Mouse (Mus musculus): Measurements from ENCODE around the gene Gm11114. TPM values are rescaled to one million over a fixed set of nuclear protein-coding genes. Genes with fewer than 3 reads are reported as not detected.

Gene Gm11114
- not detected in 2 replicates for polyA plus RNA-seq (2015; fragmentation: Nextera tagmentation; extraction: Ambion mirVana)

GRCm38 (mm10) chr9:85312473-85312872 is at the start of gene Gm11114:
Gene Gm11114, plus strand, starts transcription at chr9:85312773.
- Histone ChIP-seq H3K9me3 (no peaks in the 10 kb centered on the region), H3K9ac (no peak within 1 kb of the TSS), H3K4me3 (no peak within 1 kb of the TSS), H3K4me1 (replicated peaks) (no peaks in the 10 kb centered on the region), H3K27ac (replicated peaks) (no peak within 1 kb of the TSS), H3K4me2 (no peak within 1 kb of the TSS), H3K27me3 (no peaks in the 10 kb centered on the region), H3K36me3 (no peaks in the 10 kb centered on the region)
- WGBS, result 84% methylated on average over 6 of the region's 6 CpGs
- no peak for ATAC-seq (ENCODE audit: low read depth)

- Histone ChIP-seq H3K9me3 (no peaks in the 10 kb centered on the region), H3K4me3 (no peak overlapping the region), H3K4me1 (replicated peaks) (no peaks in the 10 kb centered on the region), H3K27ac (replicated peaks) (no peak overlapping the region), H3K4me2 (no peak overlapping the region), H3K27me3 (no peaks in the 10 kb centered on the region), H3K36me3 (no peaks in the 10 kb centered on the region), H3K9ac (no peak overlapping the region)
- ATAC-seq (ENCODE audit: low read depth), result no peak
- WGBS, result 89% methylated on average over 5 of the region's 5 CpGs
Observed at GRCm38 (mm10) chr9:85266847-85267246, 45.7 kb upstream of the Gm11114 start.

GRCm38 (mm10) chr9:85274114-85274513 is 38.5 kb upstream of the Gm11114 start:
- Histone ChIP-seq H3K4me3 (no peak overlapping the region), H3K27ac (replicated peaks) (no peak overlapping the region), H3K9me3 (no peaks in the 10 kb centered on the region), H3K4me1 (replicated peaks) (no peaks in the 10 kb centered on the region), H3K27me3 (no peaks in the 10 kb centered on the region), H3K9ac (no peak overlapping the region), H3K4me2 (no peak overlapping the region), H3K36me3 (no peaks in the 10 kb centered on the region)
- WGBS, result 78% methylated on average over 2 of the region's 2 CpGs
- no peak for ATAC-seq (ENCODE audit: low read depth)

- ATAC-seq (ENCODE audit: low read depth), result no peak
- H3K4me2 ChIP-seq, result no peak overlapping the region
- no peak overlapping the region for H3K9ac ChIP-seq
- no peak overlapping the region for H3K4me3 ChIP-seq
- H3K4me1 ChIP-seq (replicated peaks), result no peaks in the 10 kb centered on the region
- no peaks in the 10 kb centered on the region for H3K9me3 ChIP-seq
- 90% methylated on average over 4 of the region's 4 CpGs for WGBS
- no peak overlapping the region for H3K27ac ChIP-seq (replicated peaks)
- H3K27me3 ChIP-seq, result no peaks in the 10 kb centered on the region
- no peaks in the 10 kb centered on the region for H3K36me3 ChIP-seq
Observed at GRCm38 (mm10) chr9:85302849-85303248, 9.7 kb upstream of the Gm11114 start.

GRCm38 (mm10) chr9:85303378-85303777 is 9.2 kb upstream of the Gm11114 start:
- 94% methylated on average over 3 of the region's 3 CpGs for WGBS
- H3K36me3 ChIP-seq, result no peaks in the 10 kb centered on the region
- no peaks in the 10 kb centered on the region for H3K4me1 ChIP-seq (replicated peaks)
- no peak overlapping the region for H3K27ac ChIP-seq (replicated peaks)
- no peak overlapping the region for H3K9ac ChIP-seq
- H3K27me3 ChIP-seq, result no peaks in the 10 kb centered on the region
- H3K9me3 ChIP-seq, result no peaks in the 10 kb centered on the region
- no peak overlapping the region for H3K4me2 ChIP-seq
- ATAC-seq (ENCODE audit: low read depth), result no peak
- no peak overlapping the region for H3K4me3 ChIP-seq

- no peak for ATAC-seq (ENCODE audit: low read depth)
- 55% methylated on average over 1 of the region's 1 CpGs for WGBS
Observed at GRCm38 (mm10) chr9:85316122-85316521, 3.5 kb downstream of the Gm11114 start.

GRCm38 (mm10) chr9:85320167-85320951 is 7.8 kb downstream of the Gm11114 start:
- H3K36me3 ChIP-seq, result no peaks in the 10 kb centered on the region
- ATAC-seq (ENCODE audit: low read depth), result no peak
- no peak overlapping the region for H3K9ac ChIP-seq
- no peak overlapping the region for H3K4me3 ChIP-seq
- no peaks in the 10 kb centered on the region for H3K4me1 ChIP-seq (replicated peaks)
- no peaks in the 10 kb centered on the region for H3K9me3 ChIP-seq
- peaks cover 6% of the 10 kb centered on the region for H3K27me3 ChIP-seq
- no peak overlapping the region for H3K27ac ChIP-seq (replicated peaks)
- no peak overlapping the region for H3K4me2 ChIP-seq
- WGBS, result 63% methylated on average over 8 of the region's 8 CpGs

More at GRCm38 (mm10) chr9:85316122-85316521, 3.5 kb downstream of the Gm11114 start:
- H3K4me1 ChIP-seq (replicated peaks), result no peaks in the 10 kb centered on the region
- H3K27ac ChIP-seq (replicated peaks), result no peak overlapping the region
- no peaks in the 10 kb centered on the region for H3K27me3 ChIP-seq
- no peak overlapping the region for H3K9ac ChIP-seq
- no peaks in the 10 kb centered on the region for H3K36me3 ChIP-seq
- no peaks in the 10 kb centered on the region for H3K9me3 ChIP-seq
- no peak overlapping the region for H3K4me2 ChIP-seq
- no peak overlapping the region for H3K4me3 ChIP-seq

GRCm38 (mm10) chr9:85324158-85324875 is 11.7 kb downstream of the Gm11114 start:
- H3K4me2 ChIP-seq, result peak overlapping the region; percentile 84
- H3K27me3 ChIP-seq, result peaks cover 14% of the 10 kb centered on the region
- H3K4me3 ChIP-seq, result peak overlapping the region; percentile 59
- H3K9me3 ChIP-seq, result no peaks in the 10 kb centered on the region
- WGBS, result 81% methylated on average over 11 of the region's 11 CpGs
- no peaks in the 10 kb centered on the region for H3K36me3 ChIP-seq
- peaks cover 13% of the 10 kb centered on the region for H3K4me1 ChIP-seq (replicated peaks)
- no peak for ATAC-seq (ENCODE audit: low read depth)
- H3K27ac ChIP-seq (replicated peaks), result no peak overlapping the region
- 0 out of 2 replicates have a peak overlapping the region, but pooled peaks have one; percentile 19 for H3K9ac ChIP-seq

GRCm38 (mm10) chr9:85325201-85325868 is 12.8 kb downstream of the Gm11114 start:
- WGBS, result 36% methylated on average over 17 of the region's 17 CpGs
- Histone ChIP-seq H3K4me3 (peak overlapping the region; percentile 59), H3K4me2 (peak overlapping the region; percentile 84), H3K9ac (peak overlapping the region; percentile 69; the same call in 1 of the 2 replicates), H3K36me3 (no peaks in the 10 kb centered on the region), H3K27ac (replicated peaks) (no peak overlapping the region), H3K9me3 (no peaks in the 10 kb centered on the region), H3K27me3 (peaks cover 14% of the 10 kb centered on the region), H3K4me1 (replicated peaks) (peaks cover 13% of the 10 kb centered on the region)
- no peak for ATAC-seq (ENCODE audit: low read depth)

- Histone ChIP-seq H3K27me3 (peaks cover 14% of the 10 kb centered on the region), H3K4me3 (peak overlapping the region; percentile 59), H3K4me2 (peak overlapping the region; percentile 84), H3K9me3 (no peaks in the 10 kb centered on the region), H3K9ac (peak overlapping the region; percentile 69), H3K27ac (replicated peaks) (peak overlapping the region; percentile 72), H3K36me3 (no peaks in the 10 kb centered on the region), H3K4me1 (replicated peaks) (peaks cover 13% of the 10 kb centered on the region)
- WGBS, result under 1% methylated on average over 81 of the region's 88 CpGs
- ATAC-seq (ENCODE audit: low read depth), result peak; percentile 76
Observed at GRCm38 (mm10) chr9:85326292-85327241, 14.0 kb downstream of the Gm11114 start.
